Mouse (Mus musculus): ENCODE measurements around the gene Abcb6. TPM values are rescaled to one million over a fixed set of nuclear protein-coding genes. Genes with fewer than 3 reads are reported as not detected.
A peak's percentile ranks its signal among the peaks of the same experiment; 100 is the strongest.

Gene Abcb6
- polyA plus RNA-seq, 1 experiment from 2014 or later: 28.6 TPM

- Histone ChIP-seq H3K4me2 (peak overlapping the region; percentile 19; the same call in 1 of the 2 replicates), H3K4me3 (0 out of 2 replicates have a peak overlapping the region, but pooled peaks have one; percentile 54), H3K36me3 (ENCODE audit: poor library complexity, severe bottlenecking) (peaks cover 43% of the 10 kb centered on the region), H3K4me1 (peaks cover 32% of the 10 kb centered on the region), H3K9me3 (replicated peaks) (no peaks in the 10 kb centered on the region), H3K27me3 (peaks cover 65% of the 10 kb centered on the region), H3K9ac (no peak overlapping the region), H3K27ac (peak overlapping the region; percentile 19; the same call in 1 of the 2 replicates)
- WGBS: 82% methylated on average over 13 of the region's 13 CpGs
- ATAC-seq: no peak
Observed at GRCm38 (mm10) chr1:75216797-75217585, 36.8 kb upstream of the Abcb6 start.

DNA sequence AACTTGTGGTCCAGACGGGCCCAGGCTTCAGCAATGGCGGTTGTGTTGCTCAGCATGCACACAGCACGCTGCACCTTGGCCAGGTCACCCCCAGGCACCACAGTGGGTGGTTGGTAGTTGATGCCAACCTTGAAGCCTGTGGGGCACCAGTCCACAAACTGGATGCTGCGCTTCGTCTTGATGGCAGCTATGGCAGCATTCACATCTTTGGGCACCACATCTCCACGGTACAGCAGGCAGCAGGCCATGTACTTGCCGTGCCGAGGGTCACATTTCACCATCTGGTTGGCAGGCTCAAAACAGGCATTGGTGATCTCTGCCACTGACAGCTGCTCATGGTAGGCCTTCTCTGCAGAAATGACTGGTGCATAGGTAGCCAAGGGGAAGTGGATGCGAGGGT lies 35.6 kb upstream of the Abcb6 start:
- H3K27me3 ChIP-seq: peaks cover 53% of the 10 kb centered on the region
- ATAC-seq: no peak

GRCm38 (mm10) chr1:75214886-75215285 lies 34.7 kb upstream of the Abcb6 start:
- ATAC-seq: no peak
- H3K9ac ChIP-seq: no peak overlapping the region
- H3K9me3 ChIP-seq (replicated peaks): no peaks in the 10 kb centered on the region
- no peak overlapping the region for H3K4me2 ChIP-seq
- H3K27ac ChIP-seq: no peak overlapping the region
- H3K36me3 ChIP-seq (ENCODE audit: poor library complexity, severe bottlenecking): peaks cover 46% of the 10 kb centered on the region
- peaks cover 44% of the 10 kb centered on the region for H3K27me3 ChIP-seq
- H3K4me1 ChIP-seq: peaks cover 48% of the 10 kb centered on the region
- H3K4me3 ChIP-seq: no peak overlapping the region
- WGBS: 86% methylated on average over 5 of the region's 5 CpGs

More for the DNA sequence above, 35.6 kb upstream of the Abcb6 start:
- Histone ChIP-seq H3K9ac (no peak overlapping the region), H3K4me2 (no peak overlapping the region), H3K9me3 (replicated peaks) (no peaks in the 10 kb centered on the region), H3K4me3 (no peak overlapping the region), H3K27ac (no peak overlapping the region), H3K36me3 (ENCODE audit: poor library complexity, severe bottlenecking) (peaks cover 46% of the 10 kb centered on the region), H3K4me1 (peaks cover 42% of the 10 kb centered on the region)
- 95% methylated on average over 9 of the region's 9 CpGs for WGBS

GRCm38 (mm10) chr1:75214442-75214841 lies 34.2 kb upstream of the Abcb6 start:
- Histone ChIP-seq H3K4me2 (no peak overlapping the region), H3K4me1 (peaks cover 48% of the 10 kb centered on the region), H3K27me3 (peaks cover 39% of the 10 kb centered on the region), H3K27ac (no peak overlapping the region), H3K9me3 (replicated peaks) (no peaks in the 10 kb centered on the region), H3K36me3 (ENCODE audit: poor library complexity, severe bottlenecking) (peaks cover 46% of the 10 kb centered on the region), H3K4me3 (no peak overlapping the region), H3K9ac (no peak overlapping the region)
- WGBS: 84% methylated on average over 2 of the region's 2 CpGs
- ATAC-seq: no peak

- H3K9me3 ChIP-seq (replicated peaks): no peaks in the 10 kb centered on the region
Observed at GRCm38 (mm10) chr1:75213096-75213495, 32.9 kb upstream of the Abcb6 start.

DNA sequence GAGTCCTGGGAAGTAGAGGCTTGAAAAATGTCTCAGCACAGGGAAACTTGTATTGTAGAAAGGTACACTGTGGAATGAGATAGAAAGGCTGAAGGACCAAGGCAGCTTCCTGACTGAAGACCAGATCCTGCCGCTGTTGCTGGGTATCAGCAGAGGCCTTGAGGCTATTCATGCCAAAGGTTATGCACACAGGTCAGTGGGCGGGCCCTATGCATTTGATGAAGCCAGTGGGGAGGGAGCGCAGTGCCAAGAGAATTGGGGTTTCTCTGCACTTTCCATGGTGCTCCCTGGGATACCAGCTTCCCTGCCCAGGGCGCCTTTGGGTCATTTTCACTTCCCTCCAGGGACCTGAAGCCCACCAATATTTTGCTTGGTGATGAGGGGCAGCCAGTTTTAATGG lies 32.4 kb upstream of the Abcb6 start:
- WGBS: 88% methylated on average over 4 of the region's 4 CpGs
- no peak overlapping the region for H3K9ac ChIP-seq
- H3K27me3 ChIP-seq: peaks cover 21% of the 10 kb centered on the region
- H3K36me3 ChIP-seq (ENCODE audit: poor library complexity, severe bottlenecking): peaks cover 46% of the 10 kb centered on the region
- no peaks in the 10 kb centered on the region for H3K9me3 ChIP-seq (replicated peaks)
- H3K4me1 ChIP-seq: peaks cover 44% of the 10 kb centered on the region
- H3K4me2 ChIP-seq: no peak overlapping the region
- no peak overlapping the region for H3K4me3 ChIP-seq
- no peak overlapping the region for H3K27ac ChIP-seq
- no peak for ATAC-seq

More at GRCm38 (mm10) chr1:75213096-75213495, 32.9 kb upstream of the Abcb6 start:
- peaks cover 26% of the 10 kb centered on the region for H3K27me3 ChIP-seq
- no peak overlapping the region for H3K4me3 ChIP-seq
- no peak overlapping the region for H3K4me2 ChIP-seq
- peaks cover 47% of the 10 kb centered on the region for H3K4me1 ChIP-seq
- H3K9ac ChIP-seq: no peak overlapping the region
- H3K27ac ChIP-seq: no peak overlapping the region
- H3K36me3 ChIP-seq (ENCODE audit: poor library complexity, severe bottlenecking): peaks cover 46% of the 10 kb centered on the region
- no peak for ATAC-seq
- WGBS: 96% methylated on average over 7 of the region's 7 CpGs

- H3K4me1 ChIP-seq: peaks cover 42% of the 10 kb centered on the region
Observed at GRCm38 (mm10) chr1:75211141-75211708, 31.0 kb upstream of the Abcb6 start.

DNA sequence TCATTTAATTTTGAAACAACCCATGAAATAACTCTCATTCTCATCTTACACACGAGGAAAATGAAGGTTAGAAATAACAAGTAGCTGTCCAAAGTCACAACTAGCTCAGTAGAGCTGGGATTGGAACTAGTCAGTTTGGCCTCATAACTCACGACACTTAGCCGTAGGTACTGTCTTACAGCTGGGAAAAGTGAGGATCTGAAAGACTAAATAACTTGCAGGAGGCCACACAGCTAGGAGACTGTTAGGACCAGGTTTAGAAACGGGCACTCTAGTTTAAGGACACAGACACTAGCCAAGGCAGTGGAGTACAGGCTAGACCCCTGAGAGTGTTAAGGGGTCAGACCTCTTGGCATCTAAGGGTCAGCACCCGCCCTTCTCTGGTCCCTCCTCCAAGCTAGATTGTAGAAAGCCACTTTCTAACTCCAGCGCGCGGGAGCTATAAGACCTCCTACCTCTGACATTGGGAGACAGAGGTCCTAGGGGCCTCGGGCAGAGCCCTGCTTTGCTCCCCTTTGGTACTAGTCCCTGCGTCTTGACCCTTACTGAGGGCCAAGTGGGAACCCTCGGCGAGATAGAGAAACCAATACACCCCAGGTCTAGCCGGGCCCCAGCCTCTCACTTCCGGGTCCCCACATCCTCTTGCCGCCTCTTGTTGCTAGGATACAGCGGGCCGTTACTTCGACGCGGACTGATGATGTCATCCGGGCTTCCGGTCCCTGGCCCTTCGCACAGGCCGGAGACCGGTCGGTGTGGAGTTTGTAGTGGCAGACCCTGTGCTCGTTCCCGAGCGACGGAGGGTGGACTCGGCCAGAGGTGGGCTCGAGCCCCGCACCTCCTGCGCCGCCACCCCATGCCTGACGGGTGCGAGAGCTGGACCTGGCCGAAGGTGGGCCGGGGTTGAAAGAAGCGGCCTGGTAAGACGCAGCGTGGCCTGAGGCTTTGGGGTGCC lies 30.2 kb upstream of the Abcb6 start, which contains the start of the genes Glb1l and Stk16:
Gene Glb1l, minus strand, starts transcription at position 678 of the 952 bp plus-strand sequence.
Gene Stk16, plus strand, starts transcription at position 703 of the 952 bp plus-strand sequence.
- H3K4me1 ChIP-seq: peaks cover 42% of the 10 kb centered on the region
- peak within 1 kb of the TSS; percentile 97 for H3K4me3 ChIP-seq
- ATAC-seq: peak; percentile 98
- H3K4me2 ChIP-seq: peak within 1 kb of the TSS; percentile 92
- H3K27me3 ChIP-seq: no peaks in the 10 kb centered on the region; the same call in 1 of the 2 replicates
- no peak within 1 kb of the TSS for H3K27ac ChIP-seq
- no peaks in the 10 kb centered on the region for H3K9me3 ChIP-seq (replicated peaks)
- H3K9ac ChIP-seq: peak within 1 kb of the TSS; percentile 93
- H3K36me3 ChIP-seq (ENCODE audit: poor library complexity, severe bottlenecking): peaks cover 37% of the 10 kb centered on the region
- 6% methylated on average over 42 of the region's 42 CpGs for WGBS

More at GRCm38 (mm10) chr1:75211141-75211708, 31.0 kb upstream of the Abcb6 start:
- no peaks in the 10 kb centered on the region for H3K9me3 ChIP-seq (replicated peaks)
- peaks cover 8% of the 10 kb centered on the region for H3K27me3 ChIP-seq
- peak overlapping the region; percentile 97 for H3K4me3 ChIP-seq
- H3K36me3 ChIP-seq (ENCODE audit: poor library complexity, severe bottlenecking): peaks cover 45% of the 10 kb centered on the region
- peak; percentile 14 for ATAC-seq
- 14% methylated on average over 17 of the region's 17 CpGs for WGBS
- peak overlapping the region; percentile 93 for H3K9ac ChIP-seq
- peak overlapping the region; percentile 92 for H3K4me2 ChIP-seq
- no peak overlapping the region for H3K27ac ChIP-seq

DNA sequence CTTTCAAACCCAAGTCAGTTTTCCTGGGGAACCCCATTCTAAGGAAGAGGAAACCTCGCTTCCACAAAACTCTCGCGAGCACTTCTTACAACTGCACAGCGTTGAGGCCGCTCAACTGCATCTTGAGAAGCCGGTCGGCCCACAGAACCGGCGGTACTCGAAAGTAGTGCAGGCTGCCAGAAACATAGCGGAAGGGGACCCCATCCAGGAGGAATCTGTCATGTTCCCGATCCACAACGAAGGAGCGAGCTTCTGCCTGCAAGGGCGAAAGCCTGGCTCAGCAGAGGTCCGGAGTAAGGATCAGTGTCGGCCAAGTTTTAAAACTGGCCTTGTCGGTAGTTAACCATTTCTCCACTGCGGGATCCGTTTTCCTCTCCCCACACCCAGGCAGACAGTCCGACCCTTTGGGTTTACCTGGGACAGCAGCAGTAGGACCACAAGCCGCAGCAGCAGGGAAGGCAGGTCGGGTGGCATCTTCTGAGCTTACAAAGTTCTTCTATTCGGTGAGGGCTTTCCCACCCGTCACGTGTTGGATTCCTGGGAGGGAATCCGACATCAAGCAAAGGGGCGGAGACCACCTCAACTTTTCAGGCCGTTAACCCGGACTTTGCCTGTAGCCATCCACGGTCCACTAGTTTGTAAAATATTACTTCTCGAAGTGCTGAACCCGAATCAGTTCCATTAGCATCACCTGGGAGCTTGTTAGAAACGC lies 28.9 kb upstream of the Abcb6 start:
- H3K27me3 ChIP-seq: no peaks in the 10 kb centered on the region; the same call in 1 of the 2 replicates
- H3K36me3 ChIP-seq (ENCODE audit: poor library complexity, severe bottlenecking): peaks cover 24% of the 10 kb centered on the region
- H3K4me3 ChIP-seq: peak overlapping the region; percentile 36
- peak overlapping the region; percentile 52 for H3K9ac ChIP-seq
- H3K4me2 ChIP-seq: peak overlapping the region; percentile 92
- H3K27ac ChIP-seq: no peak overlapping the region
- H3K4me1 ChIP-seq: peaks cover 42% of the 10 kb centered on the region
- WGBS: 11% methylated on average over 34 of the region's 34 CpGs
- ATAC-seq: no peak
- H3K9me3 ChIP-seq (replicated peaks): no peaks in the 10 kb centered on the region

DNA sequence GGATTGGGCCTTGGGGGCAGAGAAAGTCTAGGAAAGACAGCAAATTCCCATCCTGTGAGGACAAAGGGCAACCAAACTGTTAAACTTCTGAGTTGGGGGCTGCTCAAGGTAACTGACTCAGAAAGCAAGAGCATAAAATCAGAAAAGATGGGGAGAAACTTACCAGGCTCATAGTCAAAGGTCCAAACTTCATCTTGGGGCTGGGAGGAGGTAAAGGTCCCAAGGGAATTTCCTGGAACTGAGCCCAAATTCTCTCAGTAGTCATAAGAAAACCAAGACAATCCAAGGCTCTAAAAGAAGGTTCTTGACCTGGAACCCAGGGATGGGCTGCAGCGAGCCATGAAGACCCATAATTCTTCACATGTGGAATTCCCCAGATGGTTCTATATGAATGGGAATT lies 21.0 kb upstream of the Abcb6 start:
- H3K36me3 ChIP-seq (ENCODE audit: poor library complexity, severe bottlenecking): peaks cover 39% of the 10 kb centered on the region
- WGBS: 95% methylated on average over 1 of the region's 1 CpGs
- H3K4me3 ChIP-seq: no peak overlapping the region
- no peak overlapping the region for H3K4me2 ChIP-seq
- no peak overlapping the region for H3K9ac ChIP-seq
- H3K27ac ChIP-seq: no peak overlapping the region
- no peak for ATAC-seq
- H3K9me3 ChIP-seq (replicated peaks): no peaks in the 10 kb centered on the region
- no peaks in the 10 kb centered on the region for H3K27me3 ChIP-seq
- H3K4me1 ChIP-seq: no peaks in the 10 kb centered on the region

DNA sequence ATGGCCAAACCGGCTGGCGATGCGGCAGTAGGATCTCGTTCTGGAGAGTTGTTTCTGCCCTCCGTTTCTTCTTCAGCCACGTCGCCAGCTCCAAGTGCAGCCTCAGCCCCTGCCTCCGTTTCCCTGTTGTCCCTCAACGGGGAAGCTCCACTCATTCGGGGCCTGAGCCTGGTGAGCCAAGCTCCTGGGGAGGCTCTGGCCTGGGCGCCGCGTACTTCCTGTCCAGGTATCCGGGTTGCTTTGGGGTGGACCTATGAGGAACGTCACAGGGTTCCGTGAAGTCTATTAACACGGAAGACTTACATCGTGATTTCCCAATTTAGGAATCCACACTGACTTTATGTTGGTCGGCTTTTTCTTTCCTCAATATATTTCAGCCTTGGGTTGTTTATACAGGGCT lies 12.3 kb upstream of the Abcb6 start:
- peaks cover 32% of the 10 kb centered on the region for H3K36me3 ChIP-seq (ENCODE audit: poor library complexity, severe bottlenecking)
- peaks cover 26% of the 10 kb centered on the region for H3K4me1 ChIP-seq
- H3K9ac ChIP-seq: peak overlapping the region; percentile 86
- H3K27ac ChIP-seq: peak overlapping the region; percentile 83
- WGBS: under 1% methylated on average over 19 of the region's 19 CpGs
- no peaks in the 10 kb centered on the region for H3K27me3 ChIP-seq
- no peaks in the 10 kb centered on the region for H3K9me3 ChIP-seq (replicated peaks)
- ATAC-seq: peak; percentile 20; the same call in 1 of the 2 replicates
- peak overlapping the region; percentile 93 for H3K4me2 ChIP-seq
- H3K4me3 ChIP-seq: peak overlapping the region; percentile 67
